Mouse (Mus musculus): ENCODE results near the gene Ankrd28.

Gene Ankrd28

GRCm38 (mm10) chr14:31651206-31651605, 179.2 kb downstream of the Ankrd28 start:
- DNase-seq (ENCODE audit: low read depth, low spot score), result no peak

DNA sequence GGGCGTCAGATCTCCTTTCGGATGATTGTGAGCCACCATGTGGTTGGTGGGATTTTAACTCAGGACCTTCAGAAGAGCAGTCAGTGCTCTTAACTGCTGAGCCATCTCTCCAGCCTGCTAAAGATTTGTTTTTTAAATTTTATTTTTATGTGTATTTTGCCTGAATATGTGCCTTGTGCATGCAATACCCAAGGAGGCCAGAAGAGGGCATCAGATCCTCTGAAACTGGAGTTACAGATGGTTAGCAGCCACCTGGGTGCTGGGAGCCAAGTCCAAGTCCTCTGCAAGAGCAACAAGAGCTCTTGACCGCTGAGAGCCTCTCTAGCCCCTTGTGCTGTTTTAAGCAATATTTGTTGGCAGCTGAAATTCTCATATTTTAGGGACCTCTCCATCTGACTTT, 180.1 kb downstream of the Ankrd28 start:
- peak; percentile 41 for DNase-seq (ENCODE audit: low read depth, low spot score)

All from CD4-positive, CD25-positive, alpha-beta regulatory T cell, adult 2 months (primary cell).